Mouse (Mus musculus): ENCODE measurements around the gene Arhgef17.

The Arhgef17 gene

GRCm38 (mm10) chr7:100844385-100845025 is 87.4 kb downstream of the Arhgef17 start:
- no peak for DNase-seq

- no peak for DNase-seq
These were observed 88.0 kb downstream of the Arhgef17 start for GRCm38 (mm10) chr7:100843866-100844265.

- no peak for DNase-seq
These were observed 89.7 kb downstream of the Arhgef17 start for GRCm38 (mm10) chr7:100842175-100842574.

- no peak for DNase-seq
These were observed 90.3 kb downstream of the Arhgef17 start for GRCm38 (mm10) chr7:100841608-100842007.

GRCm38 (mm10) chr7:100840906-100841305 is 91.0 kb downstream of the Arhgef17 start:
- no peak for DNase-seq

- DNase-seq = no peak
These were observed 92.1 kb downstream of the Arhgef17 start for GRCm38 (mm10) chr7:100839632-100840402.

- DNase-seq = no peak
These were observed 94.2 kb downstream of the Arhgef17 start for GRCm38 (mm10) chr7:100837701-100838100.

- DNase-seq = no peak
These were observed 95.2 kb downstream of the Arhgef17 start for GRCm38 (mm10) chr7:100836657-100837056.

GRCm38 (mm10) chr7:100835711-100836110 is 96.2 kb downstream of the Arhgef17 start:
- DNase-seq = no peak

GRCm38 (mm10) chr7:100835168-100835567 is 96.7 kb downstream of the Arhgef17 start:
- DNase-seq = no peak

- DNase-seq = no peak
These were observed 98.0 kb downstream of the Arhgef17 start for GRCm38 (mm10) chr7:100833859-100834258.

GRCm38 (mm10) chr7:100828549-100828948 is 103.4 kb downstream of the Arhgef17 start:
- no peak for DNase-seq

- DNase-seq = no peak
These were observed 107.2 kb downstream of the Arhgef17 start for GRCm38 (mm10) chr7:100824661-100825060.

Measured in lung, adult 18-20 months (tissue).